Mouse (Mus musculus): ENCODE results near the gene Zdhhc8.

The Zdhhc8 gene

GRCm38 (mm10) chr16:18236676-18237501 is 2.0 kb upstream of the Zdhhc8 start:
- POLR2A ChIA-PET, result interaction anchor here (0.7 to 5.2 kb wide), 37 partner anchors 8 to 345 kb away, joined by 3 to 154 read pairs (median 5); partner anchors contain the start of genes Ranbp1 (in 4 of the 4), Trmt2a (in 4 of the 4), Ccdc188 (in 2 of the 4) and Gm20518 (in 2 of the 4)
- CTCF ChIA-PET, result interaction anchor here in 2 of 4 experiments (1.2 kb wide), 2 partner anchors 11 to 31 kb away, joined by 4 read pairs; partner anchors contain the start of genes Ranbp1 (in 1 of the 2) and Trmt2a (in 1 of the 2)

- ChIA-PET POLR2A (interaction anchor here (0.6 to 5.2 kb wide), 48 partner anchors 9 to 770 kb away, joined by 3 to 154 read pairs (median 4); partner anchors contain the start of genes Ranbp1 (in 4 of the 4), Trmt2a (in 4 of the 4), Ccdc188 (in 2 of the 4) and Prodh (in 2 of the 4)), CTCF (interaction anchor here in 2 of 4 experiments (0.6 to 0.7 kb wide), 2 partner anchors 33 to 188 kb away, joined by 3 to 6 read pairs; no protein-coding TSS in a partner anchor)
These were observed 591 bp upstream of the Zdhhc8 start for GRCm38 (mm10) chr16:18235389-18236065.

DNA sequence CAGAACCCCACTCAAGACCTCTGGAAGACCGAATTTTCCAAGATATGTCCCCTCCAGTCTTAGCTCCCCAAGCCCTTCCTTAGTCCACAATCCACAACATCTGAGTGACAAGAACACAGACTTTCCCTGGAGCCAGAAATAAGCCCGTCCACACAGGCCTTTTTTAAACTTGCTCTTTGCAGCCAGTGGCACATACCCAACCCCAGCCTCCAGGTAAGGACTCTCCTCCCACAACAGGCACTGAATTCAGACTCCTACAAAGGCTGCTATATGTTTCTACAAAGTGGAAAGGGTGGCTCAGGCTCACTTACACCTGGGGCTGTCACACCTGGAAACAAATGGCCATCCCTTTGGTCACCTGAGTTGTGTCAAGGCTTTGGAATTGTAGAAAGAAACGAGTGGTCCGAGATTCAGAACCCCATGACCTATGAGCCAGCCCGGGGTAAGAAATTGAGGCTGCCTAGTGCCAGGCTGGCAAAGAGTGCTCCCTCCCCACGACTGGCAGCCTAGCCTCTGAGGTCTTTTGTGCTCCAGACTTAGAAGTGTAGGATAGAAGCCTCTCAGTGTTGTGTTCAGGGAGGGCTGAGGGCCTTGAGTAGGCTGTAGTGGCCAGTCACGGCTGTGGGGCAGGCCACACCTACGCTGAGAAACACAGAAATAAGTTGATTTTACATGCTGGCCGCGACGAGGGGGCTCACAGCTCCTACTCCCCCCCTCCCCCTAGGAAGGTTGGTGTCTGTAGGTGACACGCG is 841 bp downstream of the Zdhhc8 start:
- POLR2A ChIA-PET, result interaction anchor here in 2 of 4 experiments (0.8 to 5.2 kb wide), 8 partner anchors 8 to 145 kb away, joined by 3 to 154 read pairs (median 4); partner anchors contain the start of genes Ccdc188 (in 1 of the 2), Prodh (in 1 of the 2), Ranbp1 (in 1 of the 2) and Trmt2a (in 1 of the 2)
- CTCF ChIA-PET, result no interaction called here

DNA sequence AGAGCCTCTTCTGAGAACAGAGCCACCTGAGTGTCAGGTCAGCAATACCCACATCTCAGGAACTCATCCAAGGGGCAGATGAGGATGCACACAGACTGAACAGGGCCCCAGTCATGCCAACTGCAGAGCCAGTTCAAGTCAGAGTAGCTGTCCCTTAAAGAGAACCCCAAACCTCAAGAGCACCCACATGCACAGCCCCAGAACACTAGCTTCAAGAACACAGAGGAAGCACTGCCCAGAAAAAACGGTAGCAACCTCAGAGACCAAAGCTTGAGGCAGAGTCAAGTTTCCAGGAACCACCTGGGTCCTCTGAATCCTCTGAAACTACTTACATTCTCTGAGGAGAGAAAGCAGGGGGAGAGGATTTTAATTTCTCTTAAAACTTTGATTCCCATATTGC is 1.5 kb downstream of the Zdhhc8 start:
- CTCF ChIA-PET, result interaction anchor here in 1 of 4 experiments (0.6 kb wide), 1 partner anchor 312 kb away, joined by 6 read pairs; no protein-coding TSS in a partner anchor
- POLR2A ChIA-PET, result interaction anchor here in 2 of 4 experiments (0.8 to 5.2 kb wide), 7 partner anchors 9 to 23 kb away, joined by 3 to 154 read pairs (median 3); partner anchors contain the start of genes Ccdc188 (in 1 of the 2), Ranbp1 (in 1 of the 2) and Trmt2a (in 1 of the 2)

DNA sequence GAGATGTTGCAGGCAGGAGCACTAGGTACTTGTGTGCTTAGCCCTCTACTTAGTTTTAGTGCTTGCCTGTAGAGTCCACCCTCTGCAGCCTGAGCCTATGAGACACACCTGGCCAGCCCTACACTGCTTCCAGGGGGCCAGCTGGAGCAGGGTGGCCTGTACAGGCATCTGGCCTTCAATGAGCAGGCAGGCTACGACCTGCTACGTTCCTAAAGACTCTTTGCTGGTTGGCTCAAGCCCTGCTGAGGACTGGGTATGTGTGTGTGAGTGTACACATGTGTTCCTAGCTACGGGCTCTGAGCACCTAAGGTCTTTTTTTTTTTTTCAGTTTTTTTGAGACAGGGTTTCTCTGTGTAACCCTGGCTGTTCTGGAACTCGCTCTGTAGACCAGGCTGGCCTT is 3.5 kb downstream of the Zdhhc8 start:
- CTCF ChIA-PET, result interaction anchor here in 2 of 4 experiments (0.6 to 1.3 kb wide), 2 partner anchors 22 to 310 kb away, joined by 3 to 6 read pairs; no protein-coding TSS in a partner anchor

DNA sequence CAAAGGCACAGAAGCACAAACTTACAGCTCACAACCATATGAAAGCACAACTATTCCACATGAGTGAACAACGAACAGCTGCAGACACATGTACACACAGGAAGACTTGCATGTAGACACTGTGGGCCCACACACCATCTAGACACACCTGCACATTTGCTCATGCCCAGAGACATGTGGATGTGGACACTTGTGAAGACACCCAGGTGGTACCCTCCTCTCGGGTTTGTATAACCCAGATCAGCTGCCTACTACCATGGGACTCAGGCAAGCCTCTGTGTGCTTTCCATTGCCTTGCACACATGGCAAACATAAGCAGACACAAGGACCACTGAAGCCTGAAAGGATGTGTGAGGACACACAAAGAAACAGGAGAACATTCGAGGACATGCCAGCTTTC is 3.9 kb downstream of the Zdhhc8 start:
- POLR2A ChIA-PET, result interaction anchor here in 3 of 4 experiments (0.7 to 5.1 kb wide), 11 partner anchors 8 to 142 kb away, joined by 3 to 87 read pairs (median 6); partner anchors contain the start of genes Ranbp1 (in 2 of the 3), Trmt2a (in 2 of the 3) and Ccdc188 (in 1 of the 3)
- CTCF ChIA-PET, result interaction anchor here in 2 of 4 experiments (0.6 to 1.3 kb wide), 3 partner anchors 20 to 309 kb away, joined by 3 to 6 read pairs (median 4); no protein-coding TSS in a partner anchor

More for the DNA sequence above, 3.5 kb downstream of the Zdhhc8 start:
- POLR2A ChIA-PET, result interaction anchor here in 3 of 4 experiments (1.3 to 5.1 kb wide), 6 partner anchors 10 to 58 kb away, joined by 3 to 87 read pairs (median 6); partner anchors contain the start of genes Ranbp1 (in 2 of the 3), Trmt2a (in 2 of the 3) and Ccdc188 (in 1 of the 3)

DNA sequence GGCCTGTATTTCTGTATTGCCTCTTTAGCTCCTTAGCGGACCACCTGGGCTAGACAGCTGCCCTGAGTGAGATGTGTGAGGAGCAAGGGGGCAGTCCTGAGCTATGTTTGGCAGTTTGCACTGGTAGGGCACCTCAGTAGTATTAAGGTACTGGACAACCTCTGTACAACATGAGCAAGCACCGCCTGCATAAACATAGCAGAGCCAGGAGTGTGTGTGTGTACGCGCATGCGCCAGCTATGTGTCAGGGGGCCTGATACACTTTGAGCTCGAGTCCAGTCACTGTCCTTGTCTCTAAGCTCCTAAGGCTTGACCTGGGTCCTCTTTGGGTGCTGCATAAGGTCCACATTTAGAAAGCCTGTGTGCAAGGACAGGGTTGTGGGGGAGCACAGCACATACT is 4.3 kb downstream of the Zdhhc8 start:
- CTCF ChIA-PET, result interaction anchor here (0.6 to 1.4 kb wide), 5 partner anchors 19 to 645 kb away, joined by 3 to 17 read pairs (median 4); no protein-coding TSS in a partner anchor
- POLR2A ChIA-PET, result interaction anchor here in 3 of 4 experiments (0.6 to 5.1 kb wide), 14 partner anchors 8 to 302 kb away, joined by 3 to 87 read pairs (median 6); partner anchors contain the start of genes Ranbp1 (in 2 of the 3), Trmt2a (in 2 of the 3) and Ccdc188 (in 1 of the 3)

DNA sequence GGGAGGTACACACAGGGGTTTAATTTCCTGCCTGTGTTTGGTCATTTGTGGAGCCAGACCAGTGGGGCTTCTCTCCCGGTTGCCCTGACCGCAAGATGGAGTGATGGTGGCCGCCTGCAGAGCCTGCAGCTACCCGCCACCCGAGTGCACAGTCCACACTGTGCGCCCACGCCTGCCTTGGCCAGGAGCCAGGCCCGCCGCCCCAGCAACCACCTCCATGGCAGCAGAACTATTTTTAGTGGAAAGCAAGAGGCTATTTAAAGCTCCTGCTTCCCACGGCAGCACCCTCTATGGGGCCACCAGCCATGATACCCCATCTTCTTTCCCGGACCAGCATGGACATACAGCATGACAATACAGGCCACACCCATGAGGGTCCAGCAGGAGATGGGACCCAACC is 5.3 kb downstream of the Zdhhc8 start:
- POLR2A ChIA-PET, result interaction anchor here in 3 of 4 experiments (1.0 to 5.1 kb wide), 13 partner anchors 7 to 141 kb away, joined by 3 to 87 read pairs (median 5); partner anchors contain the start of genes Ranbp1 (in 3 of the 3), Trmt2a (in 3 of the 3) and Ccdc188 (in 1 of the 3)
- CTCF ChIA-PET, result interaction anchor here in 2 of 4 experiments (1.3 to 1.4 kb wide), 3 partner anchors 18 to 149 kb away, joined by 3 to 5 read pairs (median 3); no protein-coding TSS in a partner anchor

GRCm38 (mm10) chr16:18228856-18229255 is 6.1 kb downstream of the Zdhhc8 start:
- POLR2A ChIA-PET, result interaction anchor here in 2 of 4 experiments (1.0 to 5.1 kb wide), 11 partner anchors 8 to 307 kb away, joined by 3 to 87 read pairs (median 4); partner anchors contain the start of genes Ranbp1 (in 2 of the 2) and Trmt2a (in 2 of the 2)
- CTCF ChIA-PET, result interaction anchor here in 3 of 4 experiments (1.2 to 1.4 kb wide), 3 partner anchors 18 to 148 kb away, joined by 3 to 5 read pairs (median 3); no protein-coding TSS in a partner anchor

- ChIA-PET POLR2A (interaction anchor here in 2 of 4 experiments (1.3 to 5.1 kb wide), 4 partner anchors 11 to 306 kb away, joined by 3 to 87 read pairs (median 18); partner anchors contain the start of genes Ranbp1 (in 1 of the 2) and Trmt2a (in 1 of the 2)), CTCF (interaction anchor here in 1 of 4 experiments (1.2 kb wide), 1 partner anchor 34 kb away, joined by 3 read pairs; no protein-coding TSS in a partner anchor)
These were observed 7.0 kb downstream of the Zdhhc8 start for GRCm38 (mm10) chr16:18227897-18228422.

- ChIA-PET POLR2A (interaction anchor here in 2 of 4 experiments (0.9 to 5.1 kb wide), 3 partner anchors 9 to 21 kb away, joined by 3 to 87 read pairs (median 5); partner anchors contain the start of genes Ranbp1 (in 2 of the 2) and Trmt2a (in 2 of the 2)), CTCF (interaction anchor here in 1 of 4 experiments (7.8 kb wide), 1 partner anchor 16 kb away, joined by 42 read pairs; no protein-coding TSS in a partner anchor)
These were observed 7.7 kb downstream of the Zdhhc8 start for GRCm38 (mm10) chr16:18227187-18227586.

GRCm38 (mm10) chr16:18222188-18222587 is 12.7 kb downstream of the Zdhhc8 start:
- ChIA-PET CTCF (interaction anchor here in 3 of 4 experiments (0.5 to 7.8 kb wide), 6 partner anchors 11 to 293 kb away, joined by 3 to 42 read pairs (median 4); partner anchors contain the start of gene Dgcr6 (in 1 of the 3)), POLR2A (interaction anchor here in 2 of 4 experiments (1.3 to 11.0 kb wide), 3 partner anchors 13 to 26 kb away, joined by 5 to 63 read pairs (median 6); partner anchors contain the start of genes Ranbp1 (in 1 of the 2), Trmt2a (in 1 of the 2) and Zdhhc8 (in 1 of the 2))

DNA sequence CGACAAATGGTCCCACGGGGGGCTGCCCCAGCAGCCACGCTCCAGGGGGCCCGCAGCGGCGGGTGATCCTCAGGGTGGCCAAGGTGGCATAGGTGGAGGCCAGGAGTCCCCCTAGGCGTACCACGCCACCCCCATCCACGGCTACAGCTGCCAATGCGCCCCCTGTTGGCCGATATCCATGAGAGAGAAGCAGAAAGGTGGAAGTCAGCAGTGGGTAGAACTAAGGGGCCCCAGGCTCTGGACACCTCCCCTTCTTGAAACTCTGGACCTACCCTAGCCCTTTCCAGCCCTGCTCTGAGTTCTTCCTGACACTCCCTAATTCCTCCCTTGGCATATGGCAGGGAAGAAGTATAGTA is 13.4 kb downstream of the Zdhhc8 start:
- ChIA-PET CTCF (interaction anchor here in 2 of 4 experiments (0.8 to 7.8 kb wide), 6 partner anchors 10 to 292 kb away, joined by 3 to 42 read pairs (median 3); partner anchors contain the start of gene Dgcr6 (in 2 of the 2)), POLR2A (interaction anchor here in 2 of 4 experiments (0.6 to 11.0 kb wide), 4 partner anchors 15 to 206 kb away, joined by 3 to 63 read pairs (median 5); partner anchors contain the start of genes Ranbp1 (in 1 of the 2), Trmt2a (in 1 of the 2) and Zdhhc8 (in 1 of the 2))

GRCm38 (mm10) chr16:18220856-18221542 is 13.9 kb downstream of the Zdhhc8 start:
- CTCF ChIA-PET, result interaction anchor here in 2 of 4 experiments (0.8 to 7.8 kb wide), 5 partner anchors 9 to 168 kb away, joined by 3 to 42 read pairs (median 5); partner anchors contain the start of gene Dgcr6 (in 1 of the 2)
- POLR2A ChIA-PET, result interaction anchor here in 2 of 4 experiments (0.6 to 11.0 kb wide), 4 partner anchors 15 to 205 kb away, joined by 3 to 63 read pairs (median 5); partner anchors contain the start of genes Ranbp1 (in 1 of the 2), Trmt2a (in 1 of the 2) and Zdhhc8 (in 1 of the 2)
